Mouse (Mus musculus) ES-Bruce4 (cell line): ENCODE data around the gene Fnip1.

ENCODE experiments used
- CTCF ChIP-seq: IDR thresholded peaks from one replicate; pipeline ENCODE4 v1.8.1; 2011; ENCODE audit warnings: low read depth, low read length
- EP300 ChIP-seq: IDR thresholded peaks from 2 replicates; pipeline ENCODE4 v1.6.1; 2011; ENCODE audit warnings: low read depth, low read length; ENCODE audit not compliant: insufficient read depth
- POLR2A ChIP-seq: IDR thresholded peaks from one replicate; pipeline ENCODE4 v1.8.1; 2011; ENCODE audit warnings: low read length; ENCODE audit not compliant: insufficient read depth

DNA sequence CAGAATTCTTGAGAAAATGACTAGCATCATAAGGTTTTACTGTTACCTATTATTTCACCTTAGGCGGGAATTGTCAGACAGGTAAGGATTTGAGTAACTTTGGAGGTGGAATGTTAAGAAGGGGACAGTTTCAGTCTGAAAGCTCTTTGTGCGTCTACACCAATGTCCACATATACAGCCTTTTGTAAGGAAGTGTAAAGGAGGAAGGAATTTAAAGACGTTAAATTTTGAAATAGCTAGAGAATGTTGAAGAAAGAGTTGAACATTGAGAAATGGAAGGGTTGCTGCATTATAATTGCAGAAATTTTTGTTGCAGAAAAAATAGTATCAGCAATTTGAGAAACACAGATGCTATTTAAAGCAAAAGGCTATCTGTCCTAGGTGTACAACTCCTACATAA lies 48.0 kb downstream of the Fnip1 start:
- TF ChIP-seq POLR2A (no peak), CTCF (no peak), EP300 (no peak)
